ENCODE assay signal across 19 mouse cellular contexts in the genomic region with DNA sequence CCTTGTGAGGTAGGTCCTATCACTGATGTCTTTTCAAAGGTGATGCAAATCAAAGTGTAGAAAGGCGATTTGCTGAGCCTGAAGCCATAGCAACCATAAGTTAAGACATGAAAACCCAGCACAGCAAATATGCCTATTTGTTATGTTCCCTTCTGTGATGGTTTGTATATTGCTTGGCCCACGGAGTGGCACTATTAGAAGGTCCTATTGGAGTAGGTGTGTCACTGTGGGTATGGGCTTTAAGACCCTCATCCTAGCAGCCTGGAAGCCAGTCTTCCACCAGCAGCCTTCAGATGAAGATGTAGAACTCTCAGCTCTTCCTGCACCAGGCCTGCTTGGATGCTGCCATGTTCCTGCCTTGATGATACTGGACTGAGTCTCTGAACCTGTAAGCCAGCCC. TPM values are rescaled to one million over a fixed set of nuclear protein-coding genes. Genes with fewer than 3 reads are reported as not detected.
DNase-seq lines count a peak whose midpoint lies in the region; ATAC-seq and TF ChIP-seq lines count a peak whose summit lies in the region.
"Had no signal": no experiment of that assay in that cellular context is flagged by ENCODE, and none has a peak within 500 bp of the region (broad histone marks: within the 10 kb centered on the region; RNA-seq: fewer than 3 reads in every experiment).

No protein-coding gene starts in this region.

- H3K27me3 ChIP-seq in midbrain, embryonic 11.5 days (ENCODE audit: control insufficient read depth, insufficient read depth, low read length) = no peaks in the 10 kb centered on the region
- H3K27me3 ChIP-seq in midbrain, postnatal 0 days (ENCODE audit: insufficient read depth, low read length) = no peaks in the 10 kb centered on the region
- H3K27me3 ChIP-seq: CH12.LX, Patski had no signal

- no peak overlapping the region for H3K9ac ChIP-seq in midbrain, embryonic 11.5 days (ENCODE audit: low read length)
- no peak overlapping the region for H3K9ac ChIP-seq in midbrain, postnatal 0 days (replicated peaks; ENCODE audit: low read length, poor library complexity, severe bottlenecking)

- 71% methylated on average over 2 of the region's 2 CpGs for WGBS in midbrain, embryonic 11.5 days
- 84% methylated on average over 2 of the region's 2 CpGs for WGBS in midbrain, postnatal 0 days

- ATAC-seq in midbrain, embryonic 11.5 days (ENCODE audit: low FRiP score) = no peak
- ATAC-seq in midbrain, postnatal 0 days (ENCODE audit: low FRiP score) = no peak
- ATAC-seq: activated CD4-positive, CD25-positive, alpha-beta regulatory T cell, adult 4 months; CD4-positive, CD25-positive, alpha-beta regulatory T cell, adult 4 months; Patski had no signal

- no peaks in the 10 kb centered on the region for H3K36me3 ChIP-seq in midbrain, embryonic 11.5 days (ENCODE audit: control insufficient read depth, insufficient read depth, low read length)
- H3K36me3 ChIP-seq in midbrain, postnatal 0 days (ENCODE audit: insufficient read depth, low read length) = no peaks in the 10 kb centered on the region
- H3K36me3 ChIP-seq: G1E had no signal

- no peak overlapping the region for H3K4me3 ChIP-seq in midbrain, embryonic 11.5 days (ENCODE audit: low read depth, low read length)
- H3K4me3 ChIP-seq in midbrain, postnatal 0 days (ENCODE audit: low read depth, low read length) = no peak overlapping the region

- H3K27ac ChIP-seq in midbrain, embryonic 11.5 days (ENCODE audit: low read depth, low read length) = no peak overlapping the region
- H3K27ac ChIP-seq in midbrain, postnatal 0 days (ENCODE audit: low read depth, low read length) = no peak overlapping the region

- no peaks in the 10 kb centered on the region for H3K9me3 ChIP-seq in midbrain, embryonic 11.5 days (ENCODE audit: control insufficient read depth, low read length)
- no peaks in the 10 kb centered on the region for H3K9me3 ChIP-seq in midbrain, postnatal 0 days (ENCODE audit: low read length)

- H3K4me1 ChIP-seq in midbrain, embryonic 11.5 days (ENCODE audit: control insufficient read depth, insufficient read depth, low read length) = no peaks in the 10 kb centered on the region
- no peaks in the 10 kb centered on the region for H3K4me1 ChIP-seq in midbrain, postnatal 0 days (ENCODE audit: insufficient read depth, low read length)

- no peak for TF ChIP-seq CTCF in midbrain, postnatal 0 days (IDR thresholded peaks at IDR 0.05)

- no peak overlapping the region for H3K4me2 ChIP-seq in midbrain, embryonic 11.5 days
- no peak overlapping the region for H3K4me2 ChIP-seq in midbrain, postnatal 0 days (ENCODE audit: low read depth, low read length, poor library complexity, severe bottlenecking)

- peak; percentile 55 for DNase-seq in heart, adult 11 months
- DNase-seq in heart, adult 9 months (ENCODE audit: low spot score in 2 of 2) = no peak
- peak; percentile 57 for DNase-seq in midbrain, embryonic 11.5 days (ENCODE audit: low spot score, missing footprints)
- DNase-seq in midbrain, postnatal 0 days (ENCODE audit: low spot score) = no peak
- DNase-seq: adrenal gland, adult 2 months; adrenal gland, adult 8-10 months; adrenal gland, postnatal 10 days; adrenal gland, postnatal 14 days; adrenal gland, postnatal 25 days; adrenal gland, postnatal 36 days; B cell, adult 2 months; cerebellum, adult 11 months; cerebellum, adult 11-12 months; cerebellum, adult 18-20 months had no signal

RNA-seq across cellular contexts. Expression of gene Map2k6, which starts 13.4 kb away (rescaled TPM):
- polyA plus RNA-seq in midbrain, embryonic 11.5 days (2014; fragmentation: Nextera tagmentation; extraction: Ambion mirVana) = 37.1 and 38.7 TPM in 2 replicates
- total RNA-seq in midbrain, postnatal 0 days (2014; rRNA removed) = 12.3 and 14.9 TPM in 2 replicates
- 10.1 and 10.6 TPM in 2 replicates for polyA plus RNA-seq in midbrain, postnatal 0 days (2015; fragmentation: Nextera tagmentation; extraction: Ambion mirVana)
- polyA plus RNA-seq: G1E had no signal

RNA-seq across cellular contexts. Expression of gene Abca5, which starts 48.0 kb away (rescaled TPM):
- 3.2 and 4.2 TPM in 2 replicates for polyA plus RNA-seq in midbrain, embryonic 11.5 days (2014; fragmentation: Nextera tagmentation; extraction: Ambion mirVana)
- 23.0 and 38.6 TPM in 2 replicates for total RNA-seq in midbrain, postnatal 0 days (2014; rRNA removed)
- polyA plus RNA-seq in midbrain, postnatal 0 days (2015; fragmentation: Nextera tagmentation; extraction: Ambion mirVana) = 10.1 and 13.7 TPM in 2 replicates
- polyA plus RNA-seq: G1E had no signal

Comparison
In these comparisons a context has a peak if more than half of its experiments do, and no peak if none do; other contexts are left out.
1. DNase-seq: peak in heart, adult 11 months (single experiment) and midbrain, embryonic 11.5 days (single experiment); none in heart, adult 9 months (0 of 2) and midbrain, postnatal 0 days (single experiment).